Mouse (Mus musculus) heart, embryonic 13.5 days (tissue): ENCODE data around the gene Olfr1282. TPM values are rescaled to one million over a fixed set of nuclear protein-coding genes. Genes with fewer than 3 reads are reported as not detected.
"Not testable (repeated sequence)": the region's sequence is repeated elsewhere in the genome, so short reads cannot be mapped to it uniquely, and the experiment has no call there.

Source experiments
- ATAC-seq: fragments of 200-750 bp; cut with Nextera tagmentation; 2 replicates; pipeline ENCODE4 v1.8.0; 2017; ENCODE audit warnings: moderate TSS enrichment; ENCODE audit not compliant: insufficient number of reproducible peaks, low FRiP score, low TSS enrichment; ENCODE audit errors: extremely low read depth
- H3K27ac ChIP-seq: fragments of 300-500 bp; sonication (generic); replicated peaks from 2 replicates; pipeline ENCODE4 v1.5.1; 2015; ENCODE audit warnings: moderate library complexity, mild to moderate bottlenecking, inconsistent platforms
- H3K27me3 ChIP-seq: fragments of 300-500 bp; sonication (generic); replicated peaks from 2 replicates; pipeline ENCODE4 v1.6.1; 2015; ENCODE audit warnings: mild to moderate bottlenecking, inconsistent platforms
- H3K36me3 ChIP-seq: fragments of 300-500 bp; sonication (generic); 2 replicates; pipeline ENCODE4 v1.6.1; 2015; ENCODE audit warnings: mild to moderate bottlenecking, inconsistent platforms
- H3K4me1 ChIP-seq: fragments of 300-500 bp; sonication (generic); 2 replicates; pipeline ENCODE4 v1.6.1; 2015; ENCODE audit warnings: inconsistent platforms
- H3K4me2 ChIP-seq: fragments of 300-500 bp; sonication (generic); 2 replicates; pipeline ENCODE4 v1.6.1; 2015; ENCODE audit warnings: inconsistent platforms, mild to moderate bottlenecking, moderate library complexity
- H3K4me3 ChIP-seq: fragments of 300-500 bp; sonication (generic); 2 replicates; pipeline ENCODE4 v1.5.1; 2015; ENCODE audit warnings: moderate library complexity, mild to moderate bottlenecking, inconsistent platforms
- H3K9ac ChIP-seq: fragments of 300-500 bp; sonication (generic); 2 replicates; pipeline ENCODE4 v1.6.1; 2015; ENCODE audit warnings: inconsistent platforms, mild to moderate bottlenecking, moderate library complexity
- H3K9me3 ChIP-seq: fragments of 300-500 bp; sonication (generic); 2 replicates; pipeline ENCODE4 v1.6.1; 2016; ENCODE audit warnings: inconsistent platforms
- WGBS: fragments of 180-500 bp; shearing (Covaris S2); methylation state at CpG from one replicate; pipeline ENCODE4 v1.1.7; 2015; ENCODE audit warnings: mixed read lengths; 5-methylcytosine and 5-hydroxymethylcytosine counted together
- polyA plus RNA-seq: library from polyadenylated mRNA; unstranded; fragments of >200 nt; fragmentation: Nextera tagmentation; extraction: Ambion mirVana; gene quantifications from 2 replicates; pipeline ENCODE4 v1.2.1, GENCODE M21; 2015

The Olfr1282 gene
- not detected in 2 replicates for polyA plus RNA-seq

DNA sequence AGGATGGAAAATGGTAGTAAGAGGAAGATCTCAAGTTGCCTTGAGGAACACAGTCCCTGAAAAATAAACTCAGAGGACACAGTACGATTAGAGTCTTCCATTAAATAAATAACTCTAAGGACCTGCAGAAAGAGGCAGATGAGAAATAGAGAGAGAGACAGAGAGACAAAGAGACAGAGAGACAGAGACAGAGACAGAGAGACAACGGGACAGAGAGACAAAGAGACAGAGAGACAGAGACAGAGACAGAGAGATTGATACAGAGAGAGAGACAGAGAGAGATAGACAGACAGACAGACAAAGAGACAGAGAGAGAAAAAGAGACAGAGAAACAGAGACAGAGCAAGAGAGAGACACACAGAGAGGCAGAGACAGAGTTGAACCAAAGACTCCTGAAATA lies at the start of gene Olfr1282:
Gene Olfr1282, minus strand, starts transcription at position 101 of the 400 bp plus-strand sequence.
- WGBS = 52% methylated on average over 2 of the region's 2 CpGs
- no peak within 1 kb of the TSS for H3K9ac ChIP-seq
- no peak for ATAC-seq

DNA sequence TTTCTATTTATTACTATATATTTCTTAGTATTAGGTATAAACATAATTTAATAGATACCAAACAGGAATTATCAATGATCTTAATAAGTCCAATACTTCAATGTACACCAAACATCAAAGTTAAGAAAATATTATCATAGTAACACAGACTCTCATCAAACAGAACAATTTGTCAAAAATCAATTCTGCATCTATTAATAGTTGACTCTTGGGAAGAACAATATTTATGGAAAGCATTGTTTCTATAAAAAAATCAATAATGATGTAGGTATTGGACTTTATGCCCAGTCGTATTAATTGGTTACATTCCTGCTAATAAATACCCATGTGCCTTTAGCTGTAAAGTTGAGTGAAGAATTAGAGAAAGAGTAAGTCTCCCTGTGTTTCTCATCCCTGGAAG lies 39.3 kb upstream of the Olfr1282 start, which contains the start of gene Olfr1284:
Gene Olfr1284, plus strand, starts transcription at position 301 of the 400 bp plus-strand sequence.
- peaks cover 4% of the 10 kb centered on the region; the same call in 1 of the 2 replicates for H3K9me3 ChIP-seq
- ATAC-seq = no peak
- no peaks in the 10 kb centered on the region for H3K36me3 ChIP-seq
- H3K4me3 ChIP-seq = no peak within 1 kb of the TSS
- H3K4me2 ChIP-seq = no peak within 1 kb of the TSS
- WGBS = 86% methylated on average over 1 of the region's 1 CpGs
- no peak within 1 kb of the TSS for H3K27ac ChIP-seq
- H3K27me3 ChIP-seq = no peaks in the 10 kb centered on the region
- H3K9ac ChIP-seq = no peak within 1 kb of the TSS
- no peaks in the 10 kb centered on the region for H3K4me1 ChIP-seq

More for the DNA sequence above, at the start of gene Olfr1282:
- no peaks in the 10 kb centered on the region for H3K36me3 ChIP-seq
- no peak within 1 kb of the TSS for H3K27ac ChIP-seq
- H3K4me3 ChIP-seq = no peak within 1 kb of the TSS
- H3K4me1 ChIP-seq = no peaks in the 10 kb centered on the region
- no peaks in the 10 kb centered on the region; the same call in 1 of the 2 replicates for H3K9me3 ChIP-seq
- H3K4me2 ChIP-seq = no peak within 1 kb of the TSS
- no peaks in the 10 kb centered on the region for H3K27me3 ChIP-seq

DNA sequence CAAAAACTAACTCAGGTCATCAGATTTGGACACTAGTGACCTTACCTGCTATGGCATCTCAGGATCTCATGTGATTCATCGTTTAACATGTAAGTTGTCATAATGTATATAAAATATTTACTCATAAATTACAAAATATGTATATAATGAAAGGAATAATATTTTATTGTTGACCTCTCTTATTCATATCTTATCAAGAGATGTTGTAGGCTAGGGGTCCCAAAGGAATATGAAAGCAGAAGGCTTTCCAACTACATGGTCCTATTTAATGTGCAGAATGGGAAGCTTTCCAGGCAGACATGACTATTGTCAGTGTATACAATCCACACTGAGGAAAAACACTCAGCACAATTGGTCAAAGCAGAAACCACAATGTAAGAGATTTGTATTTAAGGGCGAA lies 30.6 kb upstream of the Olfr1282 start, which contains the start of gene Olfr1283:
Gene Olfr1283, plus strand, starts transcription at position 301 of the 400 bp plus-strand sequence.
- 50% methylated on average over 2 of the region's 2 CpGs for WGBS
- Histone ChIP-seq H3K27ac (no peak within 1 kb of the TSS), H3K27me3 (no peaks in the 10 kb centered on the region), H3K36me3 (no peaks in the 10 kb centered on the region), H3K4me1 (no peaks in the 10 kb centered on the region), H3K4me3 (no peak within 1 kb of the TSS), H3K9me3 (no peaks in the 10 kb centered on the region), H3K9ac (no peak within 1 kb of the TSS), H3K4me2 (no peak within 1 kb of the TSS)
- no peak for ATAC-seq

DNA sequence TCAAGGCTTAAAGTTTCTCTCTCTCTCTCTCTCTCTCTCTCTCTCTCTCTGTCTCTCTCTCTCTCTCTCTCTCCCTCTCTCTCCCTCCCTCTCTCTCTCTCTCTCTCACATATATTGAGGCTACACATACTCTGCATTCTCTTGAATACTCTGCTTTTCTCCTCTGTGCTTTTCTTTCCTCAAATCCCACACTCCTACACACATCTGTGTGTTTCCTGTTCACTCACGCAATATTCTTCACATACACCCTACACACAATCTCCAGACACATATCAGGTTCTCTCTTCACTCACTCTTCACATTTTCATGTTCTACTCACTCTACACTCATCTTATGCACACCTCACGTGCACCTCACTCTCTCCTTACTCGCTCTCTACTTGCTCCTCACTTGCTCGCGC lies 2.2 kb downstream of the Olfr1282 start:
- not testable (repeated sequence) for ATAC-seq

DNA sequence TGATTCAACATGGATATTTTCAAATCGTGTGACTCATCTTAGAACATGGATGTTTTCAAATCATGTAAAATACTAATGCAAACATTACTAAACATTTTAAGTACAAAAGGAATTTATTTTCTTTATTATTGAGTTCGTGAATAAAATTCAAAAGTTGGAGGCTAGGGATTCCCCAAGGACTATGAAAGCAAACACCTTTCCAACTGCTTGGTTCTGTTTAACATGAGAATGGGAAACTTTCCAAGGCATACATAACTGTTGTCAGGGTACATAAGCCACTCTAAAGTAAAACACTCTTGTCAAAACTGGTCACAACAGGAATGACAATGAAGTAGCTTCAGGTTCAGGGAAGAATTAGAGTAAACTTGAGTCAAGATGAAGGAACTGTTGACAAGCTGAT lies 9.7 kb downstream of the Olfr1282 start, which contains the start of gene Olfr1281:
Gene Olfr1281, plus strand, starts transcription at position 301 of the 400 bp plus-strand sequence.
- no peak for ATAC-seq
- no peak within 1 kb of the TSS for H3K4me2 ChIP-seq
- 59% methylated on average over 2 of the region's 2 CpGs for WGBS

More for the DNA sequence above, 2.2 kb downstream of the Olfr1282 start:
- not testable (repeated sequence) for H3K4me3 ChIP-seq, H3K27ac ChIP-seq, H3K9me3 ChIP-seq, H3K4me2 ChIP-seq, H3K9ac ChIP-seq, H3K27me3 ChIP-seq, H3K36me3 ChIP-seq, H3K4me1 ChIP-seq
- 76% methylated on average over 5 of the region's 5 CpGs for WGBS

DNA sequence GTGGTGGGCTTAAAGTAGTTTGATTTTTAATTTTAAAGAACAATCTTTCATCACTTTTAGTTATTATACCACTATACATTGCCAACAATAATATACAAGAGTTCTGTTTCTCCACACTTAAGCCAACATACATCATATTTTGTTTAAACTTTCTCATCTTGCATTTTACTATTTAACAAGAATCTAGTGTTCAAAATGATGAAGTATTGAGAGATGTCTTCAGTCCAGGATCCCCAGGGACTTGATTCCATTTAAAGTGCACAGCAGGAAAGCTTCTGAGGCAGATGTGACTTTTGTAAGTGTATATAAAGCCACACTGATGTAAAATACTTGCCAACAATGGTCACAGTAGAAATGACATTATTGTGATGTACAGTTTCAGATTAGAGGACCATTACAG lies 22.2 kb downstream of the Olfr1282 start, which contains the start of gene Olfr1280:
Gene Olfr1280, plus strand, starts transcription at position 301 of the 400 bp plus-strand sequence.
- no peak within 1 kb of the TSS for H3K4me2 ChIP-seq
- no peak within 1 kb of the TSS for H3K9ac ChIP-seq
- H3K4me1 ChIP-seq = no peaks in the 10 kb centered on the region
- H3K36me3 ChIP-seq = no peaks in the 10 kb centered on the region
- ATAC-seq = no peak
- no peaks in the 10 kb centered on the region for H3K27me3 ChIP-seq
- H3K4me3 ChIP-seq = no peak within 1 kb of the TSS
- H3K9me3 ChIP-seq = no peaks in the 10 kb centered on the region
- H3K27ac ChIP-seq = no peak within 1 kb of the TSS

More for the DNA sequence above, 9.7 kb downstream of the Olfr1282 start, which contains the start of gene Olfr1281:
- Histone ChIP-seq H3K36me3 (no peaks in the 10 kb centered on the region), H3K4me1 (no peaks in the 10 kb centered on the region), H3K9ac (no peak within 1 kb of the TSS), H3K27me3 (no peaks in the 10 kb centered on the region), H3K4me3 (no peak within 1 kb of the TSS), H3K9me3 (no peaks in the 10 kb centered on the region), H3K27ac (no peak within 1 kb of the TSS)

DNA sequence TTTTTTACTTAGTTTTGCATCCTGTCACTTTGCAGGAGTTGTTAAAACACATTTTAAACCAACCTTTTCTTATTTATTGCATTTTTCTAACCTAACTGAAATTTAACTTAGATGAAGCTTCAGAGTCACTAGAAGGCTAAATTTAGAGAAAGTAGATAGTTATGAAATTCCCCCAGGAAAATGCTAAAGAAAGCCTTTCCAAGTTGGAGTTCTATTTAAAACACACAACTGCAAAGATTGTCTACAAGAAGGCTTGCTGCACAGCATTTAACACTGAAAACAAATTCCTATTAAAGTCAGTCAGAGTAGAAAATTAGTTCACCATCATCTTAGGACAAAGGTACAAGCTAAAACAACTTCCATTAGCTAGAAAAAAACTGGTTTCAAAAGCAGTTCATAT lies 35.5 kb downstream of the Olfr1282 start, which contains the start of gene Olfr1279:
Gene Olfr1279, plus strand, starts transcription at position 262 of the 400 bp plus-strand sequence.
- no peak within 1 kb of the TSS for H3K4me2 ChIP-seq

DNA sequence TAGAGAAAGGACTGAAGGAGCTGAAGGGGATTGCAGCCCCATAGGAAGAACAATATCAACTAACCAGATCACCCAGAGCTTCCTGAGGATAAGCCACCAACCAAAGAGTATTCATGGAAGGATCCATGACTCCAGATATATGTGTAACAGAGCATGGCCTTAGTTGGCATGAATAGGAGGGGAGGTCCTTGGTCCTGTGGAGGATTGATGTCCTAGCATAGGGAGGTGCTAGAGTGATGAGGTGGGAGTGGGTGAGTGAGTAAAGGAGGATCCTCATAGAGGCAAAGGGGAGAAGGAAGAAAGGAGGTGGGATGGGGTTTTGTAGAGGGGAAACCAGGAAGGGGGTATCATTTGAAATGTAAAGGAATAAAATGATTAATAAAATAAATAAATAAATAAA lies 37.3 kb downstream of the Olfr1282 start:
- no peak overlapping the region for H3K4me2 ChIP-seq
- no peak overlapping the region for H3K27ac ChIP-seq
- no peak overlapping the region for H3K4me3 ChIP-seq
- ATAC-seq = no peak
- no peaks in the 10 kb centered on the region for H3K36me3 ChIP-seq
- H3K4me1 ChIP-seq = no peaks in the 10 kb centered on the region
- no peaks in the 10 kb centered on the region for H3K27me3 ChIP-seq
- H3K9me3 ChIP-seq = no peaks in the 10 kb centered on the region
- no peak overlapping the region for H3K9ac ChIP-seq

More for the DNA sequence above, 35.5 kb downstream of the Olfr1282 start, which contains the start of gene Olfr1279:
- H3K36me3 ChIP-seq = no peaks in the 10 kb centered on the region
- H3K27ac ChIP-seq = no peak within 1 kb of the TSS
- no peaks in the 10 kb centered on the region for H3K27me3 ChIP-seq
- no peak within 1 kb of the TSS for H3K4me3 ChIP-seq
- ATAC-seq = no peak
- H3K9ac ChIP-seq = no peak within 1 kb of the TSS
- no peaks in the 10 kb centered on the region for H3K4me1 ChIP-seq
- H3K9me3 ChIP-seq = no peaks in the 10 kb centered on the region

DNA sequence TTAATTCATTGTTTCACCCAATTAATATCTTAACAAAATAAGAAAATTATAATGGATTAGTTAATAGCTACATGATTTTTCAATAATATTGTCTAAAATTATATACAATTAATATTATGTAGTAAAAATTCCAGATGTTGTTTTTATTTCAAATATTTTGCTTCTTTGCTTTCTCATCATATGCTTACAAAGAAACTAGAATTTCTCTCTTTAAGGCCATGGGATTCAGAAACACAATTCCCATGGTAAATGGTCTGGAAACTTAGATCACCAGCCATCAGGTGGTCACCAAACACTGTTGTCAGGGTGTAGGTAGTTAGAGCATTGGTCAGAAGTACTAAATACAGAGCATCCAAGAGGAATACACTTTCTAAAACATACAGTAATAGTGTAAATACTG lies 46.0 kb downstream of the Olfr1282 start, which contains the start of gene Olfr1278:
Gene Olfr1278, plus strand, starts transcription at position 301 of the 400 bp plus-strand sequence.
- Histone ChIP-seq H3K27me3 (no peaks in the 10 kb centered on the region), H3K27ac (no peak within 1 kb of the TSS), H3K4me3 (no peak within 1 kb of the TSS), H3K9ac (no peak within 1 kb of the TSS), H3K9me3 (no peaks in the 10 kb centered on the region), H3K4me2 (no peak within 1 kb of the TSS), H3K36me3 (no peaks in the 10 kb centered on the region), H3K4me1 (no peaks in the 10 kb centered on the region)
- ATAC-seq = no peak

Other genes with a start within 250 kb of the Olfr1282 start
- not detected in 2 replicates for gene Gm13941, start 230.1 kb downstream of the Olfr1282 start, polyA plus RNA-seq
- not detected in 2 replicates for gene Gm15130, start 183.1 kb downstream of the Olfr1282 start, polyA plus RNA-seq
- not detected in 2 replicates for gene 4930430A15Rik, start 106.5 kb downstream of the Olfr1282 start, polyA plus RNA-seq
- gene Olfr1275, start 100.8 kb downstream of the Olfr1282 start, polyA plus RNA-seq = not detected in 2 replicates
- not detected in 2 replicates for gene Olfr1276, start 81.6 kb downstream of the Olfr1282 start, polyA plus RNA-seq
- gene Olfr1277, start 62.0 kb downstream of the Olfr1282 start, polyA plus RNA-seq = not detected in 2 replicates
- gene Olfr1278, start 45.9 kb downstream of the Olfr1282 start, polyA plus RNA-seq = not detected in 2 replicates
- gene Olfr1279, start 35.4 kb downstream of the Olfr1282 start, polyA plus RNA-seq = not detected in 2 replicates
- not detected in 2 replicates for gene Olfr1280, start 22.1 kb downstream of the Olfr1282 start, polyA plus RNA-seq
- gene Olfr1281, start 9.6 kb downstream of the Olfr1282 start, polyA plus RNA-seq = not detected in 2 replicates
- not detected in 2 replicates for gene Olfr1283, start 30.7 kb upstream of the Olfr1282 start, polyA plus RNA-seq
- not detected in 2 replicates for gene Olfr1284, start 39.4 kb upstream of the Olfr1282 start, polyA plus RNA-seq
- not detected in 2 replicates for gene Olfr1286, start 87.0 kb upstream of the Olfr1282 start, polyA plus RNA-seq
- gene Olfr1287, start 113.1 kb upstream of the Olfr1282 start, polyA plus RNA-seq = not detected in 2 replicates
- not detected in 2 replicates for gene Olfr1288, start 138.0 kb upstream of the Olfr1282 start, polyA plus RNA-seq
- not detected in 2 replicates for gene Olfr1289, start 144.7 kb upstream of the Olfr1282 start, polyA plus RNA-seq
- 0.17 TPM in 1 of 2 replicates, not detected in the other for gene Olfr1290, start 157.8 kb upstream of the Olfr1282 start, polyA plus RNA-seq
- gene Olfr1291-ps1, start 161.1 kb upstream of the Olfr1282 start, polyA plus RNA-seq = not detected in 2 replicates
- not detected in 2 replicates for gene Olfr1293-ps, start 189.1 kb upstream of the Olfr1282 start, polyA plus RNA-seq
- not detected in 2 replicates for gene Olfr1294, start 204.2 kb upstream of the Olfr1282 start, polyA plus RNA-seq
- not detected in 2 replicates for gene Olfr1295, start 233.6 kb upstream of the Olfr1282 start, polyA plus RNA-seq